Mouse (Mus musculus) midbrain, embryonic 10.5 days (tissue): Measurements from ENCODE around the gene 0610030E20Rik. TPM values are rescaled to one million over a fixed set of nuclear protein-coding genes. Genes with fewer than 3 reads are reported as not detected.
A peak's percentile ranks its signal among the peaks of the same experiment; 100 is the strongest.

Source experiments
- DNase-seq: peaks from one replicate; pipeline ENCODE4 v3.0.0-alpha.2; 2017; ENCODE audit warnings: low spot score
- H3K27ac ChIP-seq: fragments of 300-500 bp; sonication (generic); replicated peaks from 2 replicates; pipeline ENCODE4 v1.5.1; 2016; ENCODE audit warnings: mild to moderate bottlenecking
- H3K27me3 ChIP-seq: fragments of 300-500 bp; sonication (generic); 2 replicates; pipeline ENCODE4 v1.6.1; 2016; ENCODE audit warnings: low read depth, mild to moderate bottlenecking; ENCODE audit not compliant: poor library complexity, severe bottlenecking
- H3K36me3 ChIP-seq: fragments of 300-500 bp; sonication (generic); 2 replicates; pipeline ENCODE4 v1.6.1; 2016; ENCODE audit warnings: mild to moderate bottlenecking, moderate library complexity
- H3K4me1 ChIP-seq: fragments of 300-500 bp; sonication (generic); 2 replicates; pipeline ENCODE4 v1.6.1; 2016
- H3K4me3 ChIP-seq: fragments of 300-500 bp; sonication (generic); 2 replicates; pipeline ENCODE4 v1.5.1; 2016; ENCODE audit warnings: mild to moderate bottlenecking, moderate library complexity
- H3K9me3 ChIP-seq: fragments of 300-500 bp; sonication (generic); replicated peaks from 2 replicates; pipeline ENCODE4 v1.6.1; 2016; ENCODE audit warnings: mild to moderate bottlenecking
- WGBS: fragments of 180-500 bp; shearing (Covaris S2); methylation state at CpG from one replicate; pipeline ENCODE4 v1.1.7; 2016; 5-methylcytosine and 5-hydroxymethylcytosine counted together
- polyA plus RNA-seq: library from polyadenylated mRNA; unstranded; fragments of >200 nt; fragmentation: Nextera tagmentation; extraction: Ambion mirVana; gene quantifications from 2 replicates; pipeline ENCODE4 v1.2.1, GENCODE M21; 2016

0610030E20Rik gene
- 28.9 and 29.6 TPM in 2 replicates for polyA plus RNA-seq

GRCm38 (mm10) chr6:72347166-72347941 is at the start of gene 0610030E20Rik:
Gene 0610030E20Rik, plus strand, starts transcription at chr6:72347317.
- Histone ChIP-seq H3K36me3 (peaks cover 38% of the 10 kb centered on the region), H3K27me3 (no peaks in the 10 kb centered on the region), H3K4me3 (peak within 1 kb of the TSS; percentile 82), H3K9me3 (no peaks in the 10 kb centered on the region), H3K27ac (peak within 1 kb of the TSS; percentile 93), H3K4me1 (peaks cover 46% of the 10 kb centered on the region)
- DNase-seq = peak; percentile 80
- under 1% methylated on average over 64 of the region's 72 CpGs for WGBS

GRCm38 (mm10) chr6:72297825-72298224 is 49.3 kb upstream of the 0610030E20Rik start:
- Histone ChIP-seq H3K36me3 (no peaks in the 10 kb centered on the region), H3K27me3 (no peaks in the 10 kb centered on the region), H3K4me3 (no peak overlapping the region), H3K27ac (no peak overlapping the region), H3K4me1 (peaks cover 13% of the 10 kb centered on the region), H3K9me3 (no peaks in the 10 kb centered on the region)
- DNase-seq = no peak
- WGBS = 70% methylated on average over 3 of the region's 3 CpGs

GRCm38 (mm10) chr6:72302349-72302925 is 44.7 kb upstream of the 0610030E20Rik start:
- Histone ChIP-seq H3K27ac (no peak overlapping the region), H3K27me3 (no peaks in the 10 kb centered on the region), H3K4me3 (no peak overlapping the region), H3K9me3 (no peaks in the 10 kb centered on the region), H3K36me3 (no peaks in the 10 kb centered on the region), H3K4me1 (peaks cover 19% of the 10 kb centered on the region)
- 91% methylated on average over 11 of the region's 11 CpGs for WGBS
- no peak for DNase-seq

GRCm38 (mm10) chr6:72303510-72303909 is 43.6 kb upstream of the 0610030E20Rik start:
- no peak overlapping the region for H3K4me3 ChIP-seq
- H3K4me1 ChIP-seq = peaks cover 19% of the 10 kb centered on the region
- H3K36me3 ChIP-seq = no peaks in the 10 kb centered on the region
- no peak for DNase-seq
- H3K27me3 ChIP-seq = no peaks in the 10 kb centered on the region
- H3K9me3 ChIP-seq = no peaks in the 10 kb centered on the region
- H3K27ac ChIP-seq = no peak overlapping the region
- 63% methylated on average over 9 of the region's 9 CpGs for WGBS

- Histone ChIP-seq H3K27me3 (no peaks in the 10 kb centered on the region), H3K27ac (no peak overlapping the region), H3K4me1 (no peaks in the 10 kb centered on the region), H3K9me3 (no peaks in the 10 kb centered on the region), H3K4me3 (no peak overlapping the region), H3K36me3 (peaks cover 46% of the 10 kb centered on the region)
- WGBS = 92% methylated on average over 3 of the region's 3 CpGs
- no peak for DNase-seq
These were observed 34.9 kb upstream of the 0610030E20Rik start for GRCm38 (mm10) chr6:72312198-72312597.

- 90% methylated on average over 11 of the region's 11 CpGs for WGBS
- Histone ChIP-seq H3K36me3 (peaks cover 57% of the 10 kb centered on the region), H3K4me1 (no peaks in the 10 kb centered on the region), H3K4me3 (no peak overlapping the region), H3K9me3 (no peaks in the 10 kb centered on the region), H3K27ac (no peak overlapping the region), H3K27me3 (no peaks in the 10 kb centered on the region)
- no peak for DNase-seq
These were observed 33.8 kb upstream of the 0610030E20Rik start for GRCm38 (mm10) chr6:72313124-72313867.

- 80% methylated on average over 2 of the region's 2 CpGs for WGBS
These were observed 31.7 kb upstream of the 0610030E20Rik start for GRCm38 (mm10) chr6:72315384-72315783.

GRCm38 (mm10) chr6:72316044-72316443 is 31.1 kb upstream of the 0610030E20Rik start:
- H3K27ac ChIP-seq = no peak overlapping the region
- no peak for DNase-seq
- H3K36me3 ChIP-seq = peaks cover 85% of the 10 kb centered on the region
- no peak overlapping the region for H3K4me3 ChIP-seq
- 88% methylated on average over 1 of the region's 1 CpGs for WGBS
- no peaks in the 10 kb centered on the region for H3K4me1 ChIP-seq
- no peaks in the 10 kb centered on the region for H3K27me3 ChIP-seq
- no peaks in the 10 kb centered on the region for H3K9me3 ChIP-seq

More at GRCm38 (mm10) chr6:72315384-72315783, 31.7 kb upstream of the 0610030E20Rik start:
- Histone ChIP-seq H3K36me3 (peaks cover 78% of the 10 kb centered on the region), H3K4me3 (no peak overlapping the region), H3K27ac (no peak overlapping the region), H3K27me3 (no peaks in the 10 kb centered on the region), H3K9me3 (no peaks in the 10 kb centered on the region), H3K4me1 (no peaks in the 10 kb centered on the region)
- no peak for DNase-seq

- 80% methylated on average over 5 of the region's 5 CpGs for WGBS
- H3K27me3 ChIP-seq = no peaks in the 10 kb centered on the region
- no peak overlapping the region for H3K27ac ChIP-seq
- H3K4me1 ChIP-seq = no peaks in the 10 kb centered on the region
- peaks cover 94% of the 10 kb centered on the region for H3K36me3 ChIP-seq
- DNase-seq = no peak
- no peaks in the 10 kb centered on the region for H3K9me3 ChIP-seq
- no peak overlapping the region for H3K4me3 ChIP-seq
These were observed 28.7 kb upstream of the 0610030E20Rik start for GRCm38 (mm10) chr6:72318440-72318839.

- 88% methylated on average over 11 of the region's 11 CpGs for WGBS
- DNase-seq = no peak
- Histone ChIP-seq H3K4me3 (no peak overlapping the region), H3K27ac (no peak overlapping the region), H3K27me3 (no peaks in the 10 kb centered on the region), H3K4me1 (no peaks in the 10 kb centered on the region), H3K36me3 (peaks cover 94% of the 10 kb centered on the region), H3K9me3 (no peaks in the 10 kb centered on the region)
These were observed 28.1 kb upstream of the 0610030E20Rik start for GRCm38 (mm10) chr6:72319019-72319418.

GRCm38 (mm10) chr6:72322936-72323335 is 24.2 kb upstream of the 0610030E20Rik start:
- no peaks in the 10 kb centered on the region for H3K4me1 ChIP-seq
- no peak overlapping the region for H3K27ac ChIP-seq
- DNase-seq = no peak
- no peaks in the 10 kb centered on the region for H3K9me3 ChIP-seq
- WGBS = 94% methylated on average over 3 of the region's 3 CpGs
- peaks cover 100% of the 10 kb centered on the region for H3K36me3 ChIP-seq
- H3K27me3 ChIP-seq = no peaks in the 10 kb centered on the region
- H3K4me3 ChIP-seq = no peak overlapping the region

- 92% methylated on average over 6 of the region's 6 CpGs for WGBS
- Histone ChIP-seq H3K9me3 (no peaks in the 10 kb centered on the region), H3K36me3 (peaks cover 100% of the 10 kb centered on the region), H3K27ac (no peak overlapping the region), H3K27me3 (no peaks in the 10 kb centered on the region), H3K4me1 (no peaks in the 10 kb centered on the region), H3K4me3 (no peak overlapping the region)
- DNase-seq = no peak
These were observed 23.2 kb upstream of the 0610030E20Rik start for GRCm38 (mm10) chr6:72323786-72324508.
